Comparison of ENCODE assay signal across 16 mouse cellular contexts in genomic region chr2:28221803-28222202, GRCm38 (mm10).
"Had no signal": no experiment of that assay in that cellular context is flagged by ENCODE, and none has a peak within 500 bp of the region (broad histone marks: within the 10 kb centered on the region; RNA-seq: fewer than 3 reads in every experiment).

No protein-coding gene starts in this region.

- H3K4me1 ChIP-seq: liver, embryonic 13.5 days; megakaryocyte, embryonic 14.5 days had no signal

- H3K36me3 ChIP-seq: limb, embryonic 12.5 days; liver, embryonic 13.5 days had no signal

- H3K27me3 ChIP-seq: limb, embryonic 12.5 days; liver, embryonic 13.5 days; midbrain, embryonic 13.5 days; neural tube, embryonic 12.5 days had no signal

- DNase-seq: kidney, adult 18-20 months; kidney, postnatal 10 days; kidney, postnatal 4 days; liver; liver, embryonic 13.5 days; lung, adult 2 months; lung, postnatal 10 days; right cerebral cortex, postnatal 4 days; spleen, adult 18-20 months; thymus, adult 2 months; thymus, postnatal 25 days had no signal

- H3K4me2 ChIP-seq: limb, embryonic 12.5 days; liver, embryonic 13.5 days; midbrain, embryonic 13.5 days; neural tube, embryonic 12.5 days had no signal

- ATAC-seq: midbrain, embryonic 13.5 days had no signal

- H3K4me3 ChIP-seq: limb, embryonic 12.5 days; liver, embryonic 13.5 days; megakaryocyte, embryonic 14.5 days; midbrain, embryonic 13.5 days; neural tube, embryonic 12.5 days had no signal

- H3K27ac ChIP-seq: limb, embryonic 12.5 days; liver, embryonic 13.5 days; macrophage; neural tube, embryonic 12.5 days had no signal

- H3K9ac ChIP-seq: limb, embryonic 12.5 days; liver, embryonic 13.5 days; midbrain, embryonic 13.5 days; neural tube, embryonic 12.5 days had no signal

- H3K9me3 ChIP-seq: limb, embryonic 12.5 days; liver, embryonic 13.5 days; megakaryocyte, embryonic 14.5 days; midbrain, embryonic 13.5 days; neural tube, embryonic 12.5 days had no signal
